Mouse (Mus musculus) spleen, postnatal 4 days (tissue): ENCODE data around the gene Tbata.

ENCODE experiments used
- DNase-seq, 2 experiments: peaks; one replicate each; pipeline ENCODE4 v3.0.0; 2022; ENCODE audit warnings: low spot score in 2 of 2

The Tbata gene

DNA sequence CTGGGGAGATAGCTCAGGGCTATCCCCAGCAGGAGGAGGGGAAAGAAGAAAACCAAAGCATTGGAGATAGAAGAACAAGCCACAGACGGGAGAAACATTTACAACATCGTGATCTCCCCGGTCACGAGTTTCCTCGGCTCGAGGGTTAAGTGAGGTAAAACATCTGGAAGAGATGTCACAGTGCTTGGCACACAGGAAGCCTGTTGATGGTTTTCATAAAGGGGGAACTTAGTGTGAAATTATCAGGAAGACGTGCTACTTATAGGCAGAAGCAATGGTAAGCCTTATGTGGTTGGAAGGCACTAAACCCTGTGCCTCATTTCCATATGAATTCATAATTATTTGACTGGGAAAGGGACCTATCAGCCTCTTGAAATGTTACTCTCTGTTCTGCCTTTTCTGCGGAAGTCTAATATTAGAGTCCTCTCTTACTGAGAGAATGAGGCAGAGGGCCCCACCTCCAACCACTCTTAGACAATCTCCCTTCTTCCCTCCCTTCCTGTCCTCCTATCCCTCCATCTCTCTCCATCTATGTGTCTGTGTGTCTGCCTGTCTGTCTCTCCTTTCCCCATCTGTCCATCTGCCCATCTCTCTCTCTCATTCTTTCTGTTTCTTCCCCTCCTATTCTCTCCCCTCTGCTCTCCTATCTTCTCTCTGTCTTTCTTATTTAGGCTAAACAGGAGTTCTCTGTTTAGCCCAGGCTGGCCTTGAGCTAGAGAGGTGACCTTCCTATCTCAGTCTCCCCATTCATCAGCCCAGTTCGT is 4.2 kb upstream of the Tbata start:
- no peak for DNase-seq

DNA sequence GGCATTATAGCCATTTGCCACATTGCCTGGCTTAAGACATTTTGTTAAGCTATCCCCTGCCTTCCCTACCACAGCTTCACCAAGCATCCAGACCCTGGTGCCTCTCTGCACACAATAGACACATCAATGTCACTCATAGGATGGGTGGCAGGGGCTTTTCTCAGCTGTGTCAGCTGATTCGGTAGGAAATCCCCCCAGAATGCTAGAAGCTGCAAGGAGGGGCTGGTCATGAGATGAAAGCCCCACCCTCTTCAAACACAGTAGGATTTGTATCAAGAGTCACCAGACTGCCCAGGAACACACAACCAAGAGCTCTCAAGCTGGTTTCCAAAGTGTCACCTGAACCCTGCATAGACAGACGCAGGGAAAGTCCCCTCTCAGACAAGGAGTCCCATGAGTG is 3.4 kb upstream of the Tbata start:
- DNase-seq, result no peak

DNA sequence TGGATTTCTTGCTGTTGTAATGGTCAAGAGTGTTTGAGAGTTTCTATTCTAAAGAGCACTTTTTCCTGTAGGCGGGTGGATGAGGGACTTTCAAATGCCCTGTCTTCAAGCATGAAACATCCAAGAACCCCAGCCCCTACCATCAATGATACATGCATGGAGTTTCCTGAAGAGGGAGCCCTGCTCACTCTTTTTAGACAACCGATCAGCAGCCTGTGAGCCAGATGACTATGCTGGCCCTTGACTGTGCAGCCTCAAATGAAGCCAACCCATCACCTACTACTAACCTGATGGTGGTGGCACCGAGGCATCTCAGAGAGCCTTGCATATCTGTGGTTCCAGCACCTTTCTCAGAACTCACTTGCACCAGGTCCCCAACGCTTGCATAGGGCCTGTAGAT is 742 bp downstream of the Tbata start:
- no peak for DNase-seq

DNA sequence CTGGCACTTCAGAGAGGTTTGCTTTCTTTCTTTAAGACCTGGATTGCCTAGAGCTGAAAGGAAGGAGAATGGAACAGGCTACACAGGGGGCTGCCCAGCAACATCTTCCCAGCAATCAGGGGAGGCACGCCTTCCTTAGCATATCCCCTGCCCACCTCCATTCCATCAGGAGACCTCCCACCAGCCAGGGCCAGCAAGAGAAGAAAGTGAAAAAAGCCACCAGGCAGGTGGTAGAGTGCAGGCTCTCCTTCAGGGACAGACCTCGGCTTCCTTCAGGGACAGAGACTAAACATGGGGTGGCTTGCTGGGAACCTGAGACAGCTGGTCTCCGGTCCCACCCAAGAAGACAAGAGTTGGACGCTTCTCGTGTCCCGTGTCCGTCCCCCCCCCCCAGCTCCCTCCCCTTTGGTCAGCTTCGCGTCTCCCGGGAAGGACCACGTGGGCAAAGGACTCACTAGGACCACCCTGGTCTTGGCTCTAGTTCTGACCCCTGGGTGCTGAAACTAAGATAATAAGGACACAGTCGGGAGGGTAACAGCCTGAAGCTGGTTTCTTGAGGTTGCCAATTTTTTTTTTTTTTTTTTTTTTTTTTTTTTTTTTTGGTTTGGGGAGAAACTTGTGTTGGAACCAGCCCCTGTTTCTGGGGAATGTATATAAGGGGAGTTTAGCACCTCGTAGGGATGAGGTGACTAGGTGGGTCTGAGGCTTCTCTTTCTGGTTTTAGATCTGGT is 3.1 kb downstream of the Tbata start:
- DNase-seq, result no peak

DNA sequence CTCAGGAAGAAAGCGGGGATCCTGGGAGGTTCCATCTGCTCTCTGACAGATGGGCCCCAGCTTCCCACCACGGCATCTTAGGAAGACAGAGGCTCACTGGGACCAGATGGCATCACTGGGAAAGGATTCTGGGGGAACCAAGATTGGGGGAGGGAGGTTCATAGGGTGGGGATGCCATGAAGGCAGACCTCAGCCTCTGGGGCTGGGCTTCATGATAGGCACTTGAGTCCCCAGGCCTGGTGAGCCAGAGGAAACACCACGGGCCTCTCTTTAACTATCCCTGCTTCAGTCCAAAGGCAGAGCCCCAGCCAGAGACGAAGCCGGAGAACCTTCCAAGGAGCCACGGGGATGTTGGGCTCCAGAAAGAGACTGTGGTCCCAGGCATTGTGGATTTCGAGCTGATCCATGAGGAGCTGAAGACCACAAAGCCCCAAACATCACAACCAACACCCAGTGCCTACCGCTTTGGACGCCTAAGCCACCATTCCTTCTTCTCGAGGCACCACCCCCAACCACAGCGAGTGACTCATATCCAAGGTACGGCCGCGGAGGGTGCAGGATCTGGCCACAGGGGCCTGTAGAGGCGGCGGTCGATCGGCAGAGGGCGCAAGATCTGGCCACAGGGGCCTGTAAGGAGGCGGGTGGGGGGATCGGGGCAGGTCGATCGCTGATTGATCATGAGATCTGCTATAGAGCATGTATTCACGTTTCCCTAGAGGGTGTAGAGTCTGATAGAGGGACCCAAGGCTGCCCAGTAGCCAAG is 3.9 kb downstream of the Tbata start:
- DNase-seq, result no peak

DNA sequence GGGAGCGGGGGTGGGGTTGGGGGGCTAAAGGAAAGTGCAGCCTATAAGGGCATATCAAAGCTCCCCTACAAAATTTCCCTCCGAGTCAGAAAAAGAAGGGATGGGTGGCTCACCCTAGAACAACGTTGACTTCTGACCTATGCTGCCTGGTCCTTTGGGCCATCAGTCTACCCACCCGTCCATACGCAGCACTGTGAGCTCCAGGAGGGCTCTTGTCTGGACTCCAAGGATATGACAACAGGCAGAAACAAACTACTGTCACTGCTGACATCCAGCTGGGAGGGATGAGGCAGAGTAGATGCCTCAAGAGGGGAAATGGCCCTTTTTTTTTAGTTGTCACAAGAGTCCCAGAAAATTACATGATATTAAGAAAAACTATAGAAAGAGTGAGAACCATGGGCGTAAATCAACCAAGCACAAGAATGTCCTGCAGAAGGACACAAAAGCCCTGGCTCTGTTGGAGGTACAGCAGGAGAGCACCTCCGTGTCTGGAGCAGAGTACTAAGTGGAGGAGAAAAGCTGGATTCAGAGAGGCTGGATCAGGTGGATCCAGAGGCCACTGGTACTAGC is 4.6 kb downstream of the Tbata start:
- no peak for DNase-seq

DNA sequence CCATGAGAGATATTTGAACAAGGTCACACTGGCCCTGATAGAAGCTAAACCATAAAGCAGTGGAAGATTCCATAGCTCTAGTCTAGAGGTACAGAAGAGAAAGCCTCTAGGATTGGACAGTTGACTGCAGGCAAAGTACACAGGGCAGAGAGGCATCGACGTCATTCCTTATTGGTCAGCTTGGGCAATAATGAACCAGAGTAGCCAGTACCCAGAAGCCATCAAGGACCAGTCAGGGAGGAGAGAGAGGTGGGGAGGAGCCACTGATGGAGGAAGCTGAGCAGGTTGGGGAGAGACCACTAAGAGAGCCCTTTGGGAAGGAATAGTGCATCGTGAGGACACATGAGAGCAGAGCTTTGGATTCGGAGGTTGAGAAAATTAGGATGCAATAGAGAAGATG is 6.0 kb downstream of the Tbata start:
- no peak for DNase-seq

DNA sequence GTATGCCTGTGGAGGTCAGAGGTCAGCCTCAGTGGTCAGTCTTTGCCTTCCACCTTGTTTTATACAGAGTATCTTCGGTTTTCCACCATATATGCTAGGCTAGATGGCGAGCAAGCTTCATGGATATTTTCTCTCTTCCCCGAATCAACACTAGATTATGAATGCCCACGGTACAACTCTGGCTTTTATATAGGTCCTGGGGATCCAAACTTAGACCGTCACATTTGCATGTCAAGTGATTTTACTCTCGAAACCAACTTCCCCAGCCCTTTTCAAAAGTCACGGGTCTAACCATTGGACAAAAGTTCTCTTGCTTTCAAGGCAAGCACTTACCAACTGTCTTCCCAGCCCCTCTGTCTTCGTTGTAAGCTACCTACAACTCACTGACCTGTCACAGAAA is 6.9 kb downstream of the Tbata start:
- DNase-seq, result no peak

DNA sequence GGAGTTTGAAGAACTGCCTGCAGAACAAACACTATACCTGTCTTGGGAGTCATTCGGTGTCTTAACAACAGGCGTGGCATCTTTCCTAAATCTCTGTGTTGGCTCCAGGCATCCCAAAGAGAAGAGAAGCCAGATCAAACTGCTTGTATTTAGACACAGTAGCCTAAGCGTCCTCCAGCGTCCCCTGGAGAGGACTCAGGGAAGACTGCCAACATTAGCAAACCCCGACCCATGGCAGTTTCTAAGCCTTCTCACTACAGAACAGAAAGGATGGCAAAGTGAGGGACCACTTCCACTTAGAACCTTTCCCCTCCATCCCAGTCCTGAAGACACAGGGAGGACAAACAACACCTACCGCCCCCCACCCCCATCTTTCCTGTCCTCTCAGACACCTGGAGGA is 8.2 kb downstream of the Tbata start:
- DNase-seq, result no peak

DNA sequence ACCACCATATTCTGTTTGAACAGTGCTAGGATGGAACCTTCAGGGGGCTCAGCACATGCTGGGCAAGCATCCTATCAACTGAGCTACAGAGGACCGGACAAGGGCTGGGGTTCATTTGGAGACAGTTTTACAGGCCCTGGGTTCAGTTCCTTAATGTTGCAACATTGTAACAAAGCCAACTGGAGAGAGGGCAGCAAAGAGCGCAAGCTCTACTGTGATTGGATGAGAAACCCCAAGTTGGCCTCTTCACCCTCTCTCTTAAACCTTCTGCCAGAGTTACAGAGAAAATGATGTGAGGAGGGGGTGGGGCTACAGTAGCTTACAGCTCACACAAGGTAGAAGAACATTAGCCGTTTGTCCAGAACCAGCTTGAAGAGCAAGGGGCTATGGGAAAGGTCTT is 15.2 kb downstream of the Tbata start:
- DNase-seq, result no peak

DNA sequence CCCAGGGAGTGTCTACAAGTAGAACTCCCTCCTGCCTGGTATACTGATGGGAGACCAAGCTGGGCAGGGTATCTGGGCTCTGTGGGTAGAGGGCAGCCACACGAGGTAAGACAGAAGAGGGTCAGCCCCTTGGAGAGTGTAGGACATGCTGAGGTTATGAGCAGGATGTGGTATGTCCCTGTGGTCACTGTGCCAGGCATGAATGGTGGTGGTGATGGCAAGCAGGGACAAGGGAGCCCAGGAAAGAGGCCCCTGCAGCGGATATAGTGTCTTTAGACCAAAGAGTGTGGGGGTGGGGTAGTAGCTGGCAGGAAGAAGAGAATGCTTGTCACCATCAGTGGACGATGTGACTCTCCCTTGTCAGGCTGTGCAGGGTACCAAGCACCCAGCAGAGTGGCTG is 16.3 kb downstream of the Tbata start:
- no peak for DNase-seq

DNA sequence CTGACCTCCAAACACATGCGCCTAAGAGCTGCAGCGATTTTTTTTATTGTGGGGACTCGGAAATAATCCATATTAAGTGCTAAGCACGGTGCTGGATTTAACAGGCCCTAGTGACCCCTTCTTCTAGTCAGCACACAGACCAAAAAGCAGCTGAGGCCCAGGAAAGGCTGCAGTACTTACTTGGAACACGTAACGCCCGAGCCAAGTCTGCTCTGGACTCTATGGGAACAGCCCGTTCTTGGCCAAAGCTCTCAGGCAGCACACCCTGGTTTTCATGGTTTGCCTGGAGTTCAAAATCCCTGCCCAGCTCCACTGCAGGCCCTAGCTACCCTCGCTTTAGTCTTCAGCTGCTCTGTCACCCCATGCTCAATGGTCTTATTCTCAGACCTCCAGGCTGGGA is 22.9 kb downstream of the Tbata start:
- DNase-seq, result no peak

DNA sequence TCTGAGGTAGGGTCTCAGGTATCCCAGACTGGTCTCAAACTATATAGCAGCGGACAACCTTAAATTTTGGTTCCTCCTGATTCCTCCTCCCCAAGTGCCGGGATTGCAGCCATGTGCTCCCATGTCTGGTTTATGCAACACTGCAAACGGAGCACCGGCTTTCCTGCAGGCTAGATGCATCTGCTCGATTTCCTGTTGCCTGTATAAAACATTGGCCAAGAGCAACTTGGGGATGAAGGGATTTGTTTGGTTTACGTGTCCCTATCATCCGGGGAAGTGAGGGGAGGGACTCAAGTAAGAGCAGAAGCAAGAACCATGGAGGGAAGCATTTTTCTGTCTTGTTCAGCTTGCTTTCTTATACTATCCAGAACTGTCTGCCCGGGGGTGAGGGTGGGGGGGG is 23.5 kb downstream of the Tbata start:
- no peak for DNase-seq

DNA sequence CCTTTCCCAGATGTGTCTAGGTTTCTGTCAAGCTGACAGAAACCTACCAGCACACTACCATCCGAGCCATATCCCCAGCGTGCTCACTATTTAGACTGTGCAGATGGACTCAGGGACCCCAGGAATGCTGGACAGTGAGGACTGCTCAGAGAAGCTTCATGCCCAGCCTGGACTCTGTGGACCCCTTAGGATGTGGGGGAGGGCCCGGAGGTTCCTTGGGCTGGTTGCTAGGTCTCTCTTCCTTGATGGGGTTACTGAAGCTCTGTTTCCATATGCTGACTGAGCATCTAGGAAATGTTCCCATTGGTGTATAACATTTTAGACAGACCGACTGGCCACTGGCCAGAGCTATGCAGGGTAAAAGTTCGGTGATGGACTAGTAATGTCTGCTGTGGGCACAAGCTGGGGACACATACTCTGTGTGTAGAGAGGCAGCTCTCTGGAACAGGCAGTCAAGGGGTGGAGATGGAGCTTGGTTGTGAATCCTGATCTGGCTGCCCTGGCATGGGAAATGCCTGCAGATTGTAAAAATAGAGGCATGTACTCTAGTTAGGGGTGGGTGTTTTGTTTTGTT is 24.1 kb downstream of the Tbata start:
- DNase-seq, result no peak

DNA sequence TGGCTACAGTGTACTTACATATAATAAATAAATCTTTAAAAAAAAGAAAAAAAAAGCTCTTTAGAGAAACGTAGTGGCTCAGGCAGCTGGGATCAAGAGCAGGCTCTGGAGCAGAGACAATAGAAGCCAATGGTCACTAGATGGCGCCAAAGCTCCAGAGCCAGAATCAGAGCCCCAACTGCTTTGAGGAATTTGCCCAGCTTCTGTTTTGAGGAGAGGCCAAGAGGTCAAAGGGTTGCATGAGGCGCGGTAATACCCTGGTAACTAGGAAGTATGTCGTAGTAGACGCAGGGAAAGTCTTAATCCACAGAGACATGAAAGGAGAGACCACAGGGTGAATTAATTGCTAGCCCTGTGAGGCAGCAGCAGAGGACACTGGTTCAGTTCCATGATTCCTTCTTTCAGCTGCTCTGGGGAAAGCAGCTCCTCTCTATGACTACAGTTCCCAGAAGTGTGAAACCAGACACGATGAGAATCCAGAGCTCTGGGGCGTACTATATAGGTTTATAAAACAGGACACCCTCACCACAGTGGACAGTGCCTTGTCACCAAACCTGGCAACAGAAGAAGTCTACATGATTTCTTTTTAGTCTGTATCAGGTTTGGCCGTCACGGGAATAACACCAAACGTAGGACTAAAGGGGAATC is 27.9 kb downstream of the Tbata start:
- DNase-seq, result peak; percentile 62 to 84

DNA sequence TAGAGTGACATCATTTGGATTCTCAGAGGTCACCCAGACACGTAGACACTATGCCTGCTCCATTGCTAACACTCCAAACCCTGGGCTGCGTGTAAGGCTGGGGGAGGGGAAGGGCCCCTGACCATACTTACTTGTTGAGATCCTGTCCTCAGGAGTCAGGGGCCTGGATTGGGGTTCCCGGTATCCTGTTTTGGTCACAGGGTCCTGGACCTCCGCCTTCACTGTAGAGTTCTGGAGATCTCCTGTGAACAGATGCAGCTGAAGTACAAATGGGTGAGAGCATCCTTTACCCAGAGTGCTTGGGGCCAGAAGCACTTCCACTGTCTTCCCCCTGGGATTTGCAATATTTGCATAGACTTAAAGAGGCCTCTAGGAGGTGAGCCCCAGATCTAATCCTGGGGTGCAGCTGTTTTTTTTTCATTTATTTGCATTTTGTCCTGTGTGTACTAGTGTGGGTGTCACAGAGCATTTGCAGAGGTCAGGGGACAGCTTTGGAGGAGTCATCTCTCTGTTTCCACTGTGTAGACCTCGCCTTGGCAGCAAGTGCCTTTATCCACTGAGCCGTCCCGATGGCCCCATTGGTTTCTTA is 28.6 kb downstream of the Tbata start:
- no peak for DNase-seq

DNA sequence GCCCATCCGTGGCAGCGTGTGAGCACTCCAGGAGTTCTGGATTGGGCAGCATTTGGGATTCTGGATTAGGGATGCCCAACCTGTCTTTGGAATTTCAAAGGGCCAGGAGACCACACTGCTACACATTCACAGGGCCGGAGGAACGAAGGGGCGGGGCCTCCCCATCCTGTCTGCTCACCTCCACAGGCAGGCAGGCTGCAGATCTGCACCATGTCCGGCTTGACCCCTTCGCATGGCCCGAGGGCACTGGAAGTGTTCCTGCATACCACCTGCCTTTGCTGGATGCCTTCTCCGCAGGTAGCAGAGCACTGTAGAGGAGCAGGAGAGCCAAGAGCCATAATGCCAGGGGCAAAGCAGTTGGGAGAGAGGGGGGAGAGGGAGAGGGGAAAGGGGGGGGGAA is 29.2 kb downstream of the Tbata start:
- DNase-seq, result no peak

DNA sequence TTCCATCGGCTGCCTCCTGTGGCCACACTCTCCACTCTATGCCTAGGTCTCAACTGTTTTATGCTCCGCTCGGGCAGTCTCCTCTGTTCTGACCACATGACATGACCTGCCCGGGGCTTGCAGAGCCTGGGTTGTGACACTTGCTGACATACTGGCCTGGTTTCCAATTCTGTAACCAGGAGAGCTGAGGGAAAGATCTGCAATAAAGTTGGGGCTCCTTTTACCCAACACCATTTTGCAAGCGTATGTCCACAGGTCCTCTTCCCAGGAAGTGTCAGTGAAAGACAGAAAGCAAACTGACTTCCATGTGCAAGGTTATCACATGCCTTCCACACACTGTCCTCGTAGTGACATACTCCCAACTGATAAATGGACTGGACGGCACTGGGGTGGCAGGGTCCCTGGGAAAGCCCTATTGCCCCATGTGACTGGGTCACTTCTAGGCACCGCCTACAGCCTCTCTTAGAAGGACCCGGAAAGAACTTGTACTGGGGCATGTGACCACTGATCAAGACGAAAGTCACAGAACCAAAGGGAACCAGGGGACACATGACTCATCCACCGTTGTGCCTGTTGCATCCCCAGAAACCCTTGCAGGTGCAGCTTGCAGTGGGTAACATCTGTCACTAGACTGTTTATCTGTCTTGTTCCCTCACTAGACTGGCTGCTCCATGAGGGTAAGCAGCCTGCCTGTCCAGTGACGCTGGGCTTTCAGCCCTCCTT is 30.0 kb downstream of the Tbata start:
- no peak for DNase-seq

DNA sequence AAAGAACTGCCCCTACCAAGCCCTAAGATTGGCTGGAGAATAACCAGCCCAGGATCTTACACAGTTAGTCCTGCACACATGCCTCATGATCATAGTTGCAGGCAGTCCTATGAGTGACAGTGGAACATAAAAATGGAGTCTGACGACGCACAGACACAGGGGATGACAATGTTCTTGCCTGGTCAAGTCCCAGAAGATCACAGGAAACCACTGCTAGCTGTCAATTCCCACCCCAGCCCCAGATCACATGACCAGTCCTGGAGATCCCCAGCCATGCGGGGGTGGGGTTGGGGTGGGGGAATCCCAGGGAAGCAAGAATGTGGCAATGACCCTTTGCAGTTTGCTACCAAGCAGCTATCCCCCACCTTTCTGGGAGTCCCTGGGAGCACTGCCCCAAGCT is 32.2 kb downstream of the Tbata start:
- no peak for DNase-seq

DNA sequence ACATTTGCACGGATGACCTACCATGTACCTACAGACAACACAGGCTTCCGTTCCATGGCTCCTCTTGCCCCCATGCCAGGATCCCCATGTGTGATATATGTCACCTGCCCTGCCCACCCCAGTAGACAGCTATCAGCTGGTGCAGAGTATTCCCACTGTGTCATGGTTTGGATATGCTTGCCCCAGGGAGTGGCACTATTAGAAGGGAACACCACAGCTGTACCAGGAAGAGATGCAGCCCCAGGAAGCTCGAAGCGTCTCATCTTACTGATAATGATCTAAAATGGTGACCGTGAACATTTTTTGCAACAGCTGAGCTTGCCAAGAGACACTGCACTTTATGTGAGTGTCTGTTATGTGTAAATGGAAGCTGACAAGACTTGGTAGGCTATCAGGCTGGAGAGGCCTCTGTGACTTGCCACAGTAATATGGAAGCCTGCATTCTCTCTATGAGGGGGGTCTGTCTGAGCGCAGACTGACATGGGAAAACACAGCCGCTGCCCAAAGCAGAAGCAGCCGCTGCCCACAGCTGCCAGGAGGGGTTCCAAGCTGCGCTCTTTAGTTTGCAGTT is 36.4 kb downstream of the Tbata start:
- no peak for DNase-seq
